Mouse (Mus musculus) adrenal gland, adult 2 months (tissue): Measurements from ENCODE around the gene Pm20d1. TPM values are rescaled to one million over a fixed set of nuclear protein-coding genes. Genes with fewer than 3 reads are reported as not detected.

Experiments
- DNase-seq: peaks from one replicate; pipeline ENCODE4 v3.0.0; 2021
- long read RNA-seq: library from polyadenylated mRNA; stranded (forward); transcript quantifications from one replicate; pipeline ENCODE4 v2.0.0, GENCODE M21; 2021
- polyA plus RNA-seq: library from polyadenylated mRNA; depleted of rRNA; stranded (reverse); fragments of >200 nt; gene quantifications from 2 replicates; pipeline ENCODE4 v1.2.3, GENCODE M21; 2012; rRNA removed
- total RNA-seq, 2 experiments: library from RNA; stranded (reverse); gene quantifications; 2 replicates each; pipeline ENCODE4 v1.2.3; 2021

Gene Pm20d1
- total RNA-seq = 10 to 100 TPM in 1 of 2 experiments, 1 to 10 TPM in 1; 6.6 to 20.6 TPM
- polyA plus RNA-seq = 4.2 and 5.7 TPM in 2 replicates
- long read RNA-seq, full-length matches to known transcripts = 15 of 18 reads
- long read RNA-seq, partial matches to known transcripts = 0 of 18 reads
- long read RNA-seq, other reads (novel, unspliced or antisense) = 3 of 18 reads

DNA sequence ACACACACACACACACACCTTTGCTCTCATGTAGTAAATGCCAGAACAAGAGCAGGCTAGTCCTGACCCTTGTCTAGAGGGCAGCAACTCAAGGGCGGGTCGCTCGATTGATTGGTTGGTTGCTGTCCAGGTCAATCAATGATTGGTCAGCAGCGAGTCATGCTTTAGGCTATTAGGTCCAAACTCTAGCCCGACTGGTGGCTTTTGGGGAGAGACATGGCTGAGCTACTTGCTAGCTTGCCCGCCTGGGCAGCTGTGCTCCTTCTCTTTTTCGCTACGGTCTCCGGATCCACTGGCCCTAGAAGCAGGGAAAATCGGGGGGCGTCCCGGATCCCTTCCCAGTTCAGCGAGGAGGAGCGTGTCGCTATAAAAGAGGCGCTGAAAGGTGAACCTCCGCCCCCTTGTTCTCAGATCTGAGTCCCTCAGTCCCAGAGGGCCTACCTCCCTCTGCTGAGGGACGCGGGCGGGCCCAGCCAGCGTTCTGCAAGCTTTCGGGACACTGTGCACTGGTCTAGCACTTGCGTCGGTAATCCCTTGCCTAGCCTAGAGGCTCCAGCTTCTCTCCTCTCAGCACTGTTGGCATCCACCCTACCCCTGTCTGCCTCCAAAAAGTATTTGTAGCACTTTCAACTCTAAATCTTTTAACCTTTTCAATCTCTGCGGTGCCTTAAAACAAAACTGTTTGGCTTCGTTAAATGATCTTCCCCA, at the start of gene Pm20d1:
Pm20d1 (plus strand) TSS at position 180 of the 708 bp plus-strand sequence.
- peak; percentile 85 for DNase-seq

DNA sequence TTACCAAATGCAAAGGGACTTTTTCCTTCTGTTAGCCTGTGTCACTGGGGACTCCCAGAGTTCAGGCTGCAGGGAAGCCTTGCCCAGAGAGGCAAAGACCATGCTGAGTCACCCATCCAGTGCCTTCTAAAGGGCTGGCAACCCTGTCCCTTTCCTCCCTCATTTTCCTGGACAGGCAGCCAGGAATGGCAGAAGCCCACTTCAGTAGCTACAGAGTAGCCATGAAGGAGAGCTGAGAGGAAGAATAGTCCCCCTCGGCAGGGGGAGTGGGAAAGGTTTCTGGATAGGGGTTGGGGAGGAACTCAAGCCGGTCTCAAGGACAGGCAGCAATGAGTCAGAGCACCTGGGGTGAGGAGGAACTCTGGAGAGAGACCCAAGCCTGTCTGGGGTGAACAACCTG, 49.4 kb upstream of the Pm20d1 start:
- peak; percentile 66 for DNase-seq

DNA sequence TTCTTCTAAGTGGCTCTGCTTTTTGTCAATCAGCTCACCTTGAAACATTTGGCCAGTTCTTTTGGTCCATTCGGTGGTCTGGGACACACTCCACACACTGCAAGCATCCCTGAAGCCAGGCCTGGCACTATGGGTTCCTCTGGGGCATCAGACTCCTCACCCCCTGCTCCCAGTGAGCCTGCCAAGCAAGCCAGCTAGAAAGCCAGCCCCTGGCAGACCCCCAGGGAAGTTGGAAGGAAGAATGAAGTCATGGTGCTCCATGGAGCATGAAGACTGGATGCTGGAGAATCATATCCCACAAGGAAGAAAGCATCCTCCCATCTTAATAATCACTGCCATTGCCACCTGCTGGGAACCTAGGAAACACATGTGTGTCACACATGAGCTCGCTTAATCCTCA, 48.5 kb upstream of the Pm20d1 start:
- DNase-seq = no peak

DNA sequence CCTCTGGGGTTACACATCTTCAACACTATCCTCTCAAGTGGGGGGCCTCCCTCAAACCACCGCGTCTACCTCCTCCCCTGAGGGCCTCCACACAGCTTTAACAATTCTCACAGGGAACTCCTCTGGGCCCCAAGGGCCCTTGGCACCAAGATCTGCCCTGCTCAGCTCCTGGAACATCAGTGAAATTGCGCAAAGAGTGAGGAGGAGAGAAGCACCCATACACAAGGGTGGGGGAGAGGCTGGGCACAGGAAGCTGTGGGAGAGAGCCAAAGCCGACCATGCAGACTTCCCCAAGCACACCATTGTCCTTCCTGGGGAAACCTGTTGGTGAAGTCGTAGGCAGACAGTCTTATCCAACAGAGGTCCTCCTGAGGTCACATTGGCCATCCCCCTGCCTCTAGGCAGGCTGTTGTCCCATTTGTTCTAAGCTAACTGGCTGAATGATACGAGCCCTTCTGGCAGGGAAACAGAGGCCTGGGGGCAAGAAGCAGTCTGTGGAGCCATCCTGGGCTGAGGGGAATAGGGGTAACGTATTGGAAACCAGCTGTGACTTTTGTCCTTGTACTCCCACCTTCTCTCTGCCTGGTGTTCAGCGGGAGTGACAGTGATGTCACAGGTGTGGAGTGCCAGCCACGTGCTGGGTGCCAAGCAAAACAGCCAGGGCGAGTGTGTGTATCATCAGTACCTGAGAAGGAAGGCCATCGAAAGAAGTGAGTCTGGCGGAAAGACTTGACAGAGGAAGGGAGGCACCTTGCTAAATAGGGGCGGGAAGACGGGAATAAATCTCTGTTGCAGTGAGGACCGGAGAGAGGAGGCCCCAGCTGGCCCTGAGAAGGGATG, 47.3 kb upstream of the Pm20d1 start:
- no peak for DNase-seq

DNA sequence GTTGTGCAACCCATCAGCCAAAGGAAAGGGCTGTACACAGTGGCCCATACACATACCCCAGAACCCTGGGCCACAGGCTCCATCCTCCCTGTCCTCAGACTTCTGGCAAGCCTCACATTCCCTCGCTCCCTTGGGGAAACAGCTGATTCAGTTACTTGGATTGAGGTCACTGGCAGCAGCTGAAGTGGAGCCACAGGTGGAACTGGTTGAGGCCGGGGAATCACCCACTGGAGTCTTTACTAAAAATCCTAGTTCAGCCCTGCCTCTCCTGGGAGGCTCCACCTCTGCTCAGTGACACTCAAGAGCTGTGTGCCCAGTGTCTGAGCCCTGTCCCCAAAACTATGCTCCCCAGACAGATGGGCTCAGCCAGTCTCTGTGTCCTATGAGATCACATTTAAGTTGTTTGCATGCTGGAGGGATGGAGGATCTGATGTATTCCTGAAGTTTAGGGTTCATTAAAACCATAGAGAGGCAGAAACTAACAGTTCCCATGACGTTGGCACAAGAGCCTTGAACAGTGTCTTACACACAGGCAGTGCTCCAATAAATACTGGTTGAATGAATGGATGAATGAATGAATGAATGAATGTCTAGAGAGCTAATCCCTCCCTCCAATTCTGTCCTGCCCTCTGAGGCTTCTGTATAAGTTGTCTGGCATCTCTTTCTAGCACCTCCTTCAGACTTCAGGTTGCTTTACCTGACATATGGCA, 45.8 kb upstream of the Pm20d1 start:
- no peak for DNase-seq

DNA sequence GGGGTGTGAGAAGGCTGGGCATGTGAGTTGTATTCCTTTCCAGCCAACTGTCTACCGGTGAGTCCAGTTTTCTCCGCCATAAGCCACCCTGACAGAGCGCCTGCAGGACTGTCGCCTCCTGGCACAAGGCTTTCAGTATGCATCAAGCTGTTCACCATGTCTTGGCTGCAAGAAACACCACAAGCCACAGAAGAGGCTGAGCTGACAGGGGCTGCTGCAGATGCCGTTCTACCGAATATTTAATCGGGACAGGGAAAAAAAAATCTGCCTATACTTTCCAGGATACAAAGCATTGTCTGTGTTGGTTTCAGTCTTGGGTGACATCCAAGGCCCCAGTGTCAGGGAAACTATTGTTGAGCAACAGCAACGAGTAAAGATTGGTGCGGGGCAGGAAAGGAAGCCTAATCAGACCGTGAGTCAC, 45.3 kb upstream of the Pm20d1 start:
- DNase-seq = peak; percentile 80

DNA sequence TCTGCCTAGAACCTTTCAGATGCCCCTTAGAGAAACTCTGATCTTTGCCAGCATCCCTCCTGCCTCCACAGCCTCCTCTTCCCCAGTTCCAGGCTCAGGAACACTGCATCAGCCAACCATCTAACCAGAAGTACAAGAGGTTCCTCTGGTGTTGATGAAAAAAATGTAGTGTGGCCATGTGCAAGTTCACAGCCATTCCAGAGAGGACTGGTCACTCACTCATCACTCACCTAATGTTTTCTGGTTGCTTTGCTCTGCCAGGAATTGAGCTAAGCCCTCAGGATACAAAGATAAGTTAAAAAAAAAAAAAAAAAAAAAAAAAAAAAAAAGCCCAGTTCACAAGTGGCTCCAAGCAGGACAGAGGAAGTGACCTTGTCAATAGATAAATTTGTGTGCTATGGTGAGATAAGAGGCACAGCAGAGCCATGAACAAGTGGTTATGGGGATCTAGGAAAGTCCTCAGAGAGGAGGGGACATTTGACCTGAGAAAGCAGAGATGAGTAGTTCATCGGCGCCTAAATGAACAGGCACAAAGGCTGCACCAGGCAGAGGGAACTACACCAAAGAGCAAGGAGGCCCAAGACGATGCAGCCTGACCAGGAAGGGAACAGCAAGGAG, 42.9 kb upstream of the Pm20d1 start:
- no peak for DNase-seq

DNA sequence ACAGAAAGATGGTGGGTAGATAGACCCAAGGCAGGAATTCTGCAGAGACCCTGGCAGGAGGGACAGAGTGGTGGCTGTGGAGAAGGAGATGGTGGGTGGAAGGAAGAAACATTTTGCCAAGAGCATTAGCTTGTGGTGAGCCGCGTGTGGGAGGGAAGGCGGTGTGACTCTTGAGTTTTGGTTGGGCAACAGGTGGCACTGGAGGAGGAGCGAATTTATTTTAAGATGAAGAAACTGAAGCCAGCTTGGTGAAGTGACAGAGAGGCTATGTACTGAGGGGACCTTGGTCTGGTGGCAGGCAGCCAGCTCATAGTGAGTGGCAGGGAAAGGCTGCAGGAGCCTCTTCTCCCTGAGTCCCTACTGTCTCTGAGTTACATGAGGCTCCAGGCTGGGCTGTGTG, 42.3 kb upstream of the Pm20d1 start:
- DNase-seq = peak; percentile 89

DNA sequence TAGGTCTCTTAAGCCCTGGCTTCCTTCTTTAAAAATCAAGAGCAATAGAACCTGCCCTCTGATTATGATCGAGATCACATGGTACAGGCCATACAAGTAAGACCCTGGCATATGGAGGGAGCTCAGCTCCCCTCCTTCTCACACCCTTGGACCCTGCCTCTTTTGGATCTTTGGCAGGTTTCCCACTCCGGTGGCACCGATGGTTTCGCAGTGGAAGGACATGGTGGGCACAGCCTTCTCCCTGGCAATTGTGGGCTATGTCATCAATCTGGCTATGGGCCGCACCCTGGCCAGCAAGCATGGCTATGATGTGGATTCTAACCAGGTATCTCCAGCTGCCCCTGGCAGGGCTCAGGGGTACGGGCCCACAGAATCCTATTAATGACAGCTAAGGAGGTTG, 40.0 kb upstream of the Pm20d1 start:
- DNase-seq = no peak

DNA sequence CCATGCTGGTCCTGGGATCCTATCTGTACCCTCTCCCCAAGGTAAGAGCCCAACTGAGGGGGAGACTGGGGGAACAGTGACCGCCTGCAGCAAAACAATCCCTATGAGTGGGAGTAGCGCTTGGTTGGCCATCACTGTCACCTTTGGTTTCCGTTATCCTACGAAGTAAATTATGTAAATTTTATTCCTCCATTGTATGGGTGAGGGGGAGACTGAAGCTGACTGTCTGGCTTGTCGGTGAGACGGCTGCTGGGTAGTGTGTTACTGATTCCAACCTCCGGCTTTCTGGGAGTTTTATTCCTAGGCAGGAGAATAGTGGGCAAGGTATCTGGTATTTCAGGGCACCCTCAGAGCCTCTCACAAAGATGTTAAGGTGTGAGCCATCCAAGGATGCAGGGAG, 38.4 kb upstream of the Pm20d1 start:
- DNase-seq = no peak

DNA sequence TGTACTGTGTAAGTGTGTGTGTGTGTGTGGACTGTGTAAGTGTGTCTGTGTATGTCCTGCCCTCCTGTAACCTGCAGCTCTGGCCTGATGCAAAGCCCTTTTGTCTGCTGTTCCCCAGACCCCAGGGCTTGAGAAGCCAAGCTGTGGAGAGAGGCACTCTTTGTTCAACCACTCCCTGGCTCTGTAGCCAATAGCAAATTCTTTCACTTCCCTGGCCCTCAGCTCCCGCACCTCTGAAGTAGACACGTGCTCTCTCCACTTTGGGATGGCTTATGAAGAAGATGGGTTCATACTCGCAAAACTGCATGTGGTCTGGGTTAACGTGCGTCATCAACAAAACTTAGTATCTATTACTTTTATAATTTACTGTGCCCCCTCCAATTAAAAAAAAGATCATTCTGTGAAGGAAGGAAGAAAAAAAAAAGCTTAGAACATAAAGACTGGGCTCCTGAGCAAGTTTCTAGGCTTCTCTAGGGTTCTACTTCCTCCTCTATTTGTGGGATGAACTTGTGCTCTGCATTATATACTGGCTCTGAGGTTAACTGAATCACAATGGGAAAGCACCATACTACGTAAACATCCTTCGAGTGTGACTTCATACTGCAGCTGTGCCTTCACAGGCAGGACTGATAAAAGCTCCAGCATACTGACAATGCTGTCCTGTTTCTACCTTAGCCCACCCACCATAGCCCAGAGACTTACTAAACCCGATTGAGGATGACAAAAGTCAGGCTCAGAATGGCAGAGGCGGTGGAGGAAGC, 37.3 kb upstream of the Pm20d1 start:
- no peak for DNase-seq

DNA sequence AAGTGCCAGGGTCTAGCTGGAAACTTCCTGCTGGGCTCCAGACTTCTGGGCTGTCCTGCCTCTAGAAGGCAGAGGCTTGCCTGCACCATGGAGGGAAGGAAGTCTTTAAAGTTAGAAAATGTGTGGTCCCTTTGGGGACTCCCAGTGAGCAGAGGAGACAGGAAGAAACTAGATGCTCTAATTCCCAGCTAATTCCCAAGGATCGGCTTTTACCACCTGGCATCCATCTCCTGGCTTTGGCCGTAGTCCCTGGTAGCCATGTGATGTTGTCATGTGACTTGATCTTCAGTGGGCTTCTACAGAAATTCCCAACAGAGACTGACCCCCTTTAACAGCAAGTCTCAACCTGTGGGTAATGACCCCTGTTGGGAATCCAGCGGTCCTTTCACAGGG, 36.8 kb upstream of the Pm20d1 start:
- DNase-seq = no peak

DNA sequence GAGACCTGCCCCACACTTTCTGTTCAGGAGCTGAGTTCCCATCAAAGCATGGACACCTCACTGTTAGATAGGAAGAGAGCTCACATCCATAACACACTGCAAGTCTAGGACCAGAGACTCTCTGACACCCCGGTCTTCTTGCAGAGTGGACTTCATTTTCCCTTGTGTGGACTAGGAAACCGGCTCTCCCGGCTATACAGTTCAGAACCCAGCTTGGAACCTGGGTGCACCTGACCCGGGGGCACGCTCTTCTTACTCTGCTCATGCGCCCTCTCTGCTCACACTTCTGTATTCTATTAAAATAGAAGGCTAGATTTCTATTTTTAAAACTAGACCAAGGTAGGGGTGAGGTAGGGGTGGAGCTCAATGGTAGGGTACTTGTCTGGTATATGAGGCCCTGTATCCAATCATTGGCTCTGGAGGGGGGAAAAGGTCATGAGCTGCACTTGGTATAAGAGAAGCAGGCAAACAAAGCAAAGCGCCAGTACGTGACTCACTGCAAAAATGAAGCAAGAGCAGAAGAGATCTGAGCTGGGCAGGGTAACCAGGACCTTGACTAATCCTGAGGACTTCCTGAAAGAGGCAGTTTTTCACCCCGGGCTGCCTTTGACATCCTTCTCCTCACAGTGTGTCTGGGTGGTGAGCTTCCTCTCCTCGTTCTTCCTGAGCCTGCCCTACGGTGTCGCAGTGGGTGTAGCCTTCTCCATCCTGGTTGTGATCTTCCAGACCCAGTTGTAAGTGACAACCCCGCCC, 35.9 kb upstream of the Pm20d1 start:
- peak; percentile 71 for DNase-seq

DNA sequence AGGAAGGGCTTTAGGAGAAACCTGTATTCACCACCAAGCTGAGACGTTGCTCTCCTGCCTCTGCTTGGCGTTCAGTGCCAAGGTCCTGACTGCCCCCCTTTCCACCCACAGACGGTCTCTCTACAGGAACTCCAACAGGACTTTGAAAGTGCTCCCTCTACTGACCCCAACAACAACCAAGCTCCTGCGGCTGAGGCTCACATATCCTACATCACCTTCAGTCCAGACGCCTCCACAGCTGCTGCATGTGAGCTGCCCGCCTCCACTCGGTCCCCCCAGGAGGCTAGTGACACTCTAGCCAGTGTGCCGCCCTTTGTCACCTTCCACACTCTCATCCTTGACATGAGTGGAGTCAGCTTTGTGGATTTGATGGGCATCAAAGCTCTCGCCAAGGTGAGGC, 33.5 kb upstream of the Pm20d1 start:
- no peak for DNase-seq

DNA sequence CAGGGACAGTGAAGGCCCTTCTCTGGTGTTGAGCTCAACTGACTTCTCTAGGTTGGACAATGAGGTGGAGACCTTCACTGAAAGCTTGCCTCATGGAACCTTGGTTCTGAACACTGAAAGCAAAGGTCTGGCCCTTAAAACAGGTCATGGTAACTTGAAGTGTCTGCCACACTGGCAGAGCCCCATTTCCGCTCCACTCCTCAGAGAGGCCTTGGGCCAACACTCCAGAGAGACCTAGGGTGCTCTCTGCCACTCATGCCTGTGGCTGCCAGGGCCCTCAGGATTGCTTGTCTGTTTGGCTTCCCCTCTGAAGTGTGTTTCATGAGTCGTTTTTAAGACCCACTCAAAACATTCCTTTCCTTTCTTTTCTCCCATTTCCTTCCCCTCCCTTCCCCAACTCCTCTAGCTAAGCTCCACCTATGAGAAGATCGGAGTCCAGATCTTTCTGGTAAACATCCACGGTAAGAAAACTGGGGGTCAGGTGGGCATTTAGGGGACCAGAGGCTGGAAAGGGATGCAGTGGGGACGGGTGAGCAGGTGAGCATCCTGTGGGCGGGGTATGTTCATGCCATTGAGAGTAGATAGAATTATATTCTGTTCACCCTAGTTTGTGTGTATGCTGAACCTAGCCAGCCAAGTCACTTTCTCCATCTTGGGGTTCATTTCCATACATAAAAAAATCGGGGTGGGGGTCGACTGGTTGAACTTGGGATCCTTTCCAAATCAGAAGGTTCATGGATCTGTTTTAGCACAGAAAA, 32.4 kb upstream of the Pm20d1 start:
- peak; percentile 39 for DNase-seq

DNA sequence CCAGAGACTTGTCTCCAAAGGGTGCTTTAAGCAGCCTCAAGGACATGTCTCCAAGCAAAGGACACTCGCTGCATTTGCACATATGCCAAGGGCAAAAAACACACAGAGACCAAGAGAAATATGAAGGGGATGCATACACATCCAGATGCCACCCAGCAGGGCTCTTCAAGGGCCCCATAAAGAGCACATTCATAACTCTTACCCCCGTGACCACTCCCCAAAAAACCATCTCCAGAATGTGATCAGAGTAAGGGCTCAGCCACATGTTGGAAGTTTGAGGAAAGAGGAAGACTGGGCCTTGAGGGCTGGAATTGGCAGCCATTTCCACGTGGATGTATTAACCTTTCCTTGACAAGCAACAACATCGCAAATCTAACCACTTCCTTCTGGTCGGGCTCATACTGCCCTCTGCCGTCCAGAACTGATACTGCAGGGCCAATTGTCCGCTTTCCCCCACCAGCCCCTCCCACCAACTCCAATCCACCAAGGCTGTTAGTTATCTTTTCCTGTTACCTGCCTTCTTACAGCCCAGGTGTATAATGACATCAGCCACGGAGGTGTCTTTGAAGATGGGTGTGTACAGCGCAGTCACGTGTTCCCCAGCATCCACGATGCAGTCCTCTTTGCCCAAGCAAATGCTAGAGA, 31.7 kb upstream of the Pm20d1 start:
- DNase-seq = peak; percentile 83

DNA sequence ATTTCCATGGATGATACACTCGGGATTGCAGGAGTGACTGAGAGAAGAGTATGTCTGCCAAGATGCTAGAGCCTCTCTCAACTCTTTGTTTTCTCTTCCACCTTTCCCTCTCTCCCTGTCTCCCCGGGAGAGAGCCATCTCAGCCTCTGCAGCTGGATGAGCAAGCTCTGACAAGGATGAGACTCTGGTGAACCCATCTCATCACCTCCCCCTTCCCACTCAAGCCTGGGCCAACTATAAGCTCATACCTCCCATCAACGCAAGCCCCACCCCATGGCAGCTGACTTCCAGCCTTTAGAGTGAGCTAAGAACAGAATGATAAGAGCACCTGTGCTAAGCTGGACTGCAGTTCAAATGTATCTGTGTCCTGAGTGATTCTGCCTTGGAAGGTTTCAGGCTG, 27.9 kb upstream of the Pm20d1 start:
- DNase-seq = no peak

DNA sequence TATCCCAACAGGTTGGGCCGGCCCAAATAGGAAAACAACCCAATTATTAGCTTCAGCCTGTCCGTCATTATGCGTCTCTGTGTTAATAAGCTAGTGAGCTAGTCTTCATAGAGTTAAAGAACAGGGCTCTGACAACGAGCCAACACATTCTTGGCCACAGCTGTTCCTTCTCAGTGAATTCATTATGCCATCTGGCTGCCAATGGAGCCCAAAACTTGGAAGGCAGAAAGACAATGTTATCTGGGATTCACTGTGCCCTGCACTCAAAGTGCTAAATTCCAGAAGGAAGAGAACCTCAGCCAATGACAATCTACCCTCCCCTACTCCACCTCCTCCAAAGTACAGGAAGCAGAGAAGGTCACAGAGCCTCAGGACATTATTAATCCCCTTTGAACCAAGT, 26.5 kb upstream of the Pm20d1 start:
- no peak for DNase-seq

DNA sequence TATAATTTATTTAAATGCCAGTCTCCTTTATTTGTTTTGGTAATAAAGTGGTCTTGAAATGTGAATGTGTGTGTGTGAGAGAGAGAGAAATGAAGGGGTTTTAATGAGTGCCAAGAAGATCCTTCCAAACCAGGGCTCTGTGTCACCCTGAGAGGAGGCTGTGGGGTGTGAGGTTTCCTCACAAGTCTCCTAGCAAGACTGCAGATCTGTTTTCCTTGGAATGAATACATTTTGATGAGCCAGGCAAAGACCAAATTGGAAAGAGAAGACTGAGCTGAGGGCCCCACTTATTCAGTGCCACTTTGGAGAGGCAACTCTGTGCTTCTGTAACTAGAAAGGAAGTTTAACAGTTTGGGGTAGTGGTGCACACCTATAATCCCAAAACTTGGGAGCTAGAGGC, 25.7 kb upstream of the Pm20d1 start:
- no peak for DNase-seq
